Mouse (Mus musculus) ovary, adult 18-20 months (tissue): ENCODE results near the gene Olfr10.
"Not testable (repeated sequence)": the region's sequence is repeated elsewhere in the genome, so short reads cannot be mapped to it uniquely, and the experiment has no call there.

Experiments used
- DNase-seq: peaks from one replicate; pipeline ENCODE4 v3.0.0; 2022; ENCODE audit warnings: low spot score, mixed read lengths

The Olfr10 gene

GRCm38 (mm10) chr11:49304441-49304840 lies at the start of gene Olfr10:
Olfr10 (plus strand) TSS chr11:49304741.
- no peak for DNase-seq

GRCm38 (mm10) chr11:49259296-49259695 lies 45.2 kb upstream of the Olfr10 start:
- no peak for DNase-seq

DNA sequence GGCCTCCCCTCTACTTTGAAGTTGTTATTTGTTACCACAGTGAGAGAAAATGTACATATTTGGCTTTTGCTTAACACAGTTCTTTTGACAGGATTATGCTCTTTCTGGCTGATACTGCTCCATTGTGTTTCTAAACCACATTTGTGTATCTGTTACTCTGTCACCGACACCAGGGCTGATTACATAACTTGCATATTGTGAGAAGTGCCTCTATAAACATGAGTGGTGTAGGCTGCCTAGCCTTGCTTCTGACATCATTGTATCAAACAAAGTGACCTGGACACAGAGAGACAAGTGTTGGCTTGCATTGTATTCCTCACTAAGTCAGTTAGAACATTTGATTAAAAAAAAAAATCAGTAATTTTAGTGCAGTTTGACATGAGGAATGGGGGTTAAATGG lies 44.7 kb upstream of the Olfr10 start:
- DNase-seq: no peak

GRCm38 (mm10) chr11:49260598-49261312 lies 43.8 kb upstream of the Olfr10 start:
- peak; percentile 59 for DNase-seq

DNA sequence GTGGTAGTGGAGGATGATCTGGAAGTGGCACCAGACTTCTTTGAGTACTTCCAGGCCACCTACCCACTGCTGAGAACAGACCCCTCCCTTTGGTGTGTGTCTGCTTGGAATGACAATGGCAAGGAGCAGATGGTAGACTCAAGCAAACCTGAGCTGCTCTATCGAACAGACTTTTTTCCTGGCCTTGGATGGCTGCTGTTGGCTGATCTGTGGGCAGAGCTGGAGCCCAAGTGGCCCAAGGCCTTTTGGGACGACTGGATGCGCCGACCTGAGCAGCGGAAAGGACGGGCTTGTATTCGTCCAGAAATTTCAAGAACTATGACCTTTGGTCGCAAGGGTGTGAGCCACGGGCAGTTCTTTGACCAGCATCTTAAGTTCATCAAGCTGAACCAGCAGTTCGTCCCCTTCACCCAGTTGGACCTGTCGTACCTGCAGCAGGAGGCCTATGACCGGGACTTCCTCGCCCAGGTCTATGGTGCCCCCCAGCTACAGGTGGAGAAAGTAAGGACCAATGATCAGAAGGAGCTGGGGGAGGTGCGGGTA lies 43.2 kb upstream of the Olfr10 start:
- DNase-seq: no peak

DNA sequence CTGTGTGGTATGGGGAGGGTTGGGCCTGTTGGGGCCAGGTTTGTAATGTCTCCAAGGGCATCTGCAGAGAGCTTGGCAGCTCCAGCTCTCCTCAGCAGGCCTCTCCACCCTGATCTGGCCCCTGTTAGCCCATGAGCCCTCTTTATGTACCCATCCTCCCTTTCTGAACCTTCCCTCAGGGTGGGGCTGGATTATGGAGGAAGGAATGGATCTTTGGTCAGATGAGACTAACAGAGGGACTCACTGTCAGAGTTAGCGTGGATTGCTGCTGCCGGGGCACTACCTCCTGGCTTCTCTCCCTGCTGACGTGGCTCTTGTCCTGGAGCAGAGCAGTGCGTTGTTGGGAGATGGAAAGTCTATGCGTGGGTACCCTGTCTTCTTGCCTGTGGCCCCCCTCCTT lies 42.3 kb upstream of the Olfr10 start:
- no peak for DNase-seq

GRCm38 (mm10) chr11:49263149-49263548 lies 41.4 kb upstream of the Olfr10 start:
- DNase-seq: no peak

- DNase-seq: no peak
Observed at GRCm38 (mm10) chr11:49264081-49264480, 40.5 kb upstream of the Olfr10 start.

DNA sequence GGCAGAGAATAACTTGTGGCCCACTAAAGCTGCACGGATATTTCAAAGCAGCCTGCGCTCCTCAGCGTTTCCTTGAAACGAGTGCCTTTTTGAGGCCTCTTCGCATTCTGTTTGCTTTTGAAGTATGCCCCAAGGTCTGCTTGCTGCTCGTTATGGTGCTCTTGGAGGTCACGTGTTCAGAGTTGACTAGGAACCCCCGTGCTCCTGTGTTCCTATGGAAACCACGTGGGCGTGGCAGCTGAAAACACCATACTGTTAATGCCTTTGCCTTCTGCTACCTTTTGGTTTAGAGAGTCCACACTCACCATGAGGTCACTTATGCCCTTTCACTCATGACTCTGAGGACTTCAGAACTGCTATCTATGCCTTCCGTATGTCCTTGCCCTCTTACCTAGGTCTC lies 39.9 kb upstream of the Olfr10 start:
- no peak for DNase-seq

GRCm38 (mm10) chr11:49265101-49265500 lies 39.4 kb upstream of the Olfr10 start:
- DNase-seq: no peak

DNA sequence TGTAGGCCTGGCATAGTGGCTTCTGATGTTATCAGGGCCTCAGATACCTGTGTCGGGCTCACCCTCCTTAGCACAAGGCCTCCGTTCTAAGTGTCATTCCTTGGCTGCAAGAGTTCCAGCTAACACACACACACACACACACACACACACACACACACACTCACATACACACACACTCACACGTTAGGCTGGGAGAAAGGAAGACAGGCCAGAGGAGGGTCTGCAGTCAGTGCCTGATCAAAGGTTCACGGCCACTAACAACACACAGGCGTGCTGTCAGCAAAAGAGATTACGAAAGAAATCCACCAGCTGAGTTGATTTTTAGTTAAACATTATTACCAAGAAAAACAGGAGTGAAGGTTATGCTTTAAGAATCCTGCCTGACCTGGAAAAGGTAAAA lies 37.9 kb upstream of the Olfr10 start:
- DNase-seq: no peak

GRCm38 (mm10) chr11:49267316-49267715 lies 37.2 kb upstream of the Olfr10 start:
- no peak for DNase-seq

DNA sequence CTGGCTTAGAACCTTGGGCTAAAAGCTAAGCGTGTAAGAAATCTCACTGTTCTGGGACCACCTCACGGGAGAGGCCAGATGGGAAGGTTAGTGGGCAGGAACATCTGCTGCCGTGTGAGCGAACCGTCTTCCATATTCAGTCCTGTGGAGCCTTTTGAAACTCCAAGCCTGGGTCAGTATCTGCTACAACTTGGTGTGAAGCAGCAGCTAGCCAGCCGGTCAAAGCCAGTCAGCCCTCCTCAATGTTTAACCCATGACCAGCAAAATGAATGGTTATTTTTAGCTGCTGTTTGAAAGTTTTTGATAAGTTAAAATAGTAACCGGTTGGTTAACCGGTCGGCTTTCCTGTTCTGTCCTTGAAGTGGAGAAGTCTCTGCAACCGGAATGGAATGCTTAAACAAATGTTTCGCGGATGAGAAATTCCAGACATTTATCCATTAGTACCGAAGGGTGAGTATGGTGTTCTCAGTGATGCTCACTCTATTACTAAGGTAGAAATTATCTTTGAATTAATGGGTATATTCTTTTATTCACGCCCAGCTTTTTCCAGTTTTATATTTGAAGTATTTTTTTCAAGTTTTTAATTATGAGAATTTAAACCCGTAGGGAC lies 36.5 kb upstream of the Olfr10 start:
- no peak for DNase-seq

DNA sequence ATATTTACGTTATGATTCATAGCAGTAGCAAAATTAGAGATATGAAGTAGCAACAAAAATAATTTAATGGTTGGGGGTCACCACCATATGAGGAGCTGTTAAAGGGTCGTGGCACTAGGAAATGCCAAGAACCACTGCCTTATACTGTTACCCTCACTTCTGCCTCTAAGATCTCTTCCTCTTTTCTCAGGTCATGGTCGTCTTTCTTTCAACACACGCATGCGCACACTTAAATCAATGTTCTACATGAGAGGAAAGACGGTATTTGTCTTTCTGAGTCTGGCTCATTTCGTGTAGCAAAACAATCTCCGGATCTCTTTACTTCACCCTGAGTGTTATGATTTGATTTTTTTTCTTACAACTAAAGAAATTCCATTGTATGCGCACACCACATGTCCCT lies 34.8 kb upstream of the Olfr10 start:
- no peak for DNase-seq

GRCm38 (mm10) chr11:49270368-49270767 lies 34.2 kb upstream of the Olfr10 start:
- DNase-seq: no peak

GRCm38 (mm10) chr11:49271334-49271733 lies 33.2 kb upstream of the Olfr10 start:
- no peak for DNase-seq

- no peak for DNase-seq
Observed at GRCm38 (mm10) chr11:49273834-49274519, 30.6 kb upstream of the Olfr10 start.

DNA sequence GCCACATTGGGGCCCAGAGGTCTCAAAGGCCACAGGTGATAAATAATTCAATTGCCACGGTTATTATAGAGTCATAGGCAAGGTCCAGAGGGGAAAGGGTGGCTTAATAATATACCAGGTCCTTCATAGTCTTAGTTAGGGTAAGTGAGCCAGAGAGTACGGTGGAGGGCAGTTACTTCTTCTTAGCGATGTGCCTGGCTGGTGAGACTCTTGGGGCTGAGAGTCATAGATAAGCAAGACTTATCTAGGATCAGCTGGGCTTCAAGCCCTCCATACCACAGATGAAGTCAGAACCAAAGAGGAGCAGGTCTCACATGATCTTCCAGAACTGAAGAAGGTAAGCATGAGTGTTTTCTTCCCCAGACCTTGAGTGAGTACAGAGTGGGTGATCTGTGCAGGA lies 26.3 kb upstream of the Olfr10 start, which contains the start of gene Olfr1393:
Gene Olfr1393, plus strand, starts transcription at position 83 of the 400 bp plus-strand sequence.
- DNase-seq: no peak

GRCm38 (mm10) chr11:49284982-49285381 lies 19.6 kb upstream of the Olfr10 start, which contains the start of gene Olfr1392:
Olfr1392 (plus strand) TSS chr11:49285282.
- DNase-seq: not testable (repeated sequence)

DNA sequence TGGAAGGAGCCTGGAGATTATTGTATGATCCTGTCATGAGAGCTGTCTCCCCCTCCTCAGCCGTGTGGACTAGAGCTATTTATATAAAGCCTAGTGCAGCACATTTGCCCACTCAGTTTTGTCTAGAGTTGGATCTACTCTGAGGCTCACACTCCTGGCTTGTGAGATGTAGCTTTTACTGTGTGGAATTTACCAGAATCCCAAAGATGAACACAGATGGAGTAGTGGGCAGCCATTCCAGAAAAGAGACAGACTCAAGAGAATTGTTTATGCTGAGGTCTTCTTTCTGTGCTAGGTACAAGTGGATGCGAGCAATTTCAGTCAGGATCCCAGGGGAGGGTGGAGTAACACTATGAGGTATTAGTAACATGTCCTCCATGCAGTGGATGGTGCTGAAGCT lies 17.3 kb upstream of the Olfr10 start:
- DNase-seq: no peak

- no peak for DNase-seq
Observed at GRCm38 (mm10) chr11:49292777-49293176, 11.8 kb upstream of the Olfr10 start.

- DNase-seq: not testable (repeated sequence)
Observed at GRCm38 (mm10) chr11:49308547-49308946, 4.0 kb downstream of the Olfr10 start.

DNA sequence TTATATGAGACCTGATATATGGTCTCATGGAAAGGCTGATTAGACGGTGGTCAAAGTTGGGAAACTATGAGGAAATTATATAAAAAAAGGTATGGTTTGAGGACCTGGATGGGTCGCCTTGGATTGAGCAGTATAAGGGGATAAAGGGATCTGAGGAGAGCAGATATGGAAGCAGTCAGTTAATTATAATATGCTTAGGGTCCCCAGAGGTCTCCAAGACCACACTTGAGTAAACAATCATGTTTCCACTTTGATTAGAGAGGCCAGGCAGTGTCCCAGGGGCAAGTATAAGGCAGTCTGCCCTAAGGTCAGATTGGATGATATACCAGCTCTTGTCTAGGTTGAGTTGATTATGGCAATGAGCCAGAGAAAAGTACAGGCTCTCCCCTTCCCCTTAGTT lies 17.9 kb downstream of the Olfr10 start, which contains the start of gene Olfr1391:
Gene Olfr1391, plus strand, starts transcription at position 301 of the 400 bp plus-strand sequence.
- DNase-seq: no peak
